Mouse (Mus musculus) ovary, postnatal 14 days (tissue): ENCODE measurements around the gene Fam20b.
A peak's percentile ranks its signal among the peaks of the same experiment; 100 is the strongest.

Experiments
- DNase-seq: peaks from one replicate; pipeline ENCODE4 v3.0.0; 2022; ENCODE audit warnings: low spot score

Fam20b gene

DNA sequence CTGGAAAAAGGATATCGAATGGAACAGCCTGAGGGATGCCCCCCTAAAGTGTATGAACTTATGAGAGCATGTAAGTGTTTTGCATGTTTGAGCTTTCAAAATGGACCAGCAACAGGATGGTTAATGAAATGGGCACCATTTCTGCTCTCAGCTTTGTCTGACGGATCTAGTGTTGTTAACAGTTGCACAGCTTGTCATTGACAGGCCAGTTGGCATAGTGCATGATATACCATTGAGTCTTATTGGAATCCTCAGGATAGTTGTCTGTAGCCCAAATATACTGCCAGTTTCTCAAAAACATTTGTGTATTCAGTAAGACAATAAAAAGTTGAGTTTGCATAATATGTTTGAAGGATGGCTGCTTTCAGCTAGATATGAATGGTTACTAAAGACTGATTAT lies 83.7 kb downstream of the Fam20b start:
- DNase-seq, result no peak

DNA sequence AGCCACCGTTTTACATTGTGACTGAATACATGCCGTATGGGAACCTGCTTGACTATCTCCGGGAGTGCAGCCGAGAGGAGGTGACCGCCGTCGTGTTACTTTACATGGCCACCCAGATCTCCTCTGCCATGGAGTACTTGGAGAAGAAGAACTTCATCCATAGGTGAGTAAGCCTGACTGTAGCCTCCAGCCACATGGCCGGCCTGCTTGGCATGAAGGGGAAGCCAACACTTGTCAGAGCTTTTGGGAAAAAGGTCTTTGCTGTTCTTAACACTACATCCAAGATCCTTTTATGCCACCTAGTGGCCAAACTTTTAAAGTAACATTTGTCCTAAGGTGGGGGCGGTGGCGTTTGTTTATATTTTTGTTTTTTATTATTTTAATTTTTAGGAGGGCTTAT lies 85.8 kb downstream of the Fam20b start:
- peak; percentile 33 for DNase-seq

DNA sequence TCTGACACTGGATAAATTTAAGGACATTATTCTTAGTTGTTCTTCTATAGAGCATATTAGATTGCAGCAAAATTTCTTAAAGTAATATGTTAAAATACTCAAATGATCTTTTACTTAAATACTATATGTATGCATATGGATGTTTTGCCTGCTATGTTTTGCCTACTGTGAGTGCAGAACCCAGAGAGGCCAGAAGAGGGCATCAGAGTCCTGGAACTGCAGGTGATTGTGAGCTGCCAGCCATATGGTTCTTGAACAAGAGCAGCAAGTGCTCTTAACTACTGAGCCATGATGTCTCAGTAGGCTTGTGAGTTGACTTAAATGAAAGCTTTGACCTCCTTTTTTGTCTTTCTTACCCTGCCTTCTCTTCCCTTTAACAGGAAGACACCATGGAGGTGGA lies 87.9 kb downstream of the Fam20b start:
- no peak for DNase-seq

DNA sequence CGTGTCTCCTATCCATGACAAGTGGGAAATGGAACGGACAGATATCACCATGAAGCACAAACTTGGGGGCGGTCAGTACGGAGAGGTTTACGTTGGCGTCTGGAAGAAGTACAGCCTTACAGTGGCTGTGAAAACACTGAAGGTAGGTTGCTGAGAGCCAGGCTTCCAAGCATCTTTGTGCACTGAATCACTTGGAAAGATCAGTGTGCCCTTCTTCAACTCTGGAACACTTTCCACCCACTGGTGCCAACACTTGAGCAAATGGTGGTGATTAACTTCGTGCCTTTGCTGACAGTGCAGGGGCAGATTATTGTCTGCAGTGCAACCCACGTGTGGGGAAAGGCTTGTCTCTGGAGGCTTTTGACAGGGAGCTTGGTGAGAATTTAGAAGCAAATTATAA lies 88.9 kb downstream of the Fam20b start:
- no peak for DNase-seq
